Mouse (Mus musculus) G1E (cell line): Measurements from ENCODE around the gene St8sia2. TPM values are rescaled to one million over a fixed set of nuclear protein-coding genes. Genes with fewer than 3 reads are reported as not detected.

Experiments used
- ATAC-seq: 2 replicates; pipeline ENCODE4 v1.8.0; 2016; ENCODE audit warnings: mild to moderate bottlenecking; ENCODE audit not compliant: insufficient number of reproducible peaks, poor library complexity, low FRiP score, severe bottlenecking; ENCODE audit errors: extremely low read depth
- DNase-seq: peaks from one replicate; pipeline ENCODE4 v3.0.0; 2012; ENCODE audit warnings: low spot score
- H3K27me3 ChIP-seq: 2 replicates; pipeline ENCODE4 v1.6.1; 2012; ENCODE audit warnings: mild to moderate bottlenecking, low read length, inconsistent platforms; ENCODE audit not compliant: insufficient read depth
- H3K36me3 ChIP-seq: replicated peaks from 2 replicates; pipeline ENCODE3; 2012; ENCODE audit warnings: mild to moderate bottlenecking, inconsistent platforms
- H3K4me1 ChIP-seq: 2 replicates; pipeline ENCODE4 v1.6.1; 2012; ENCODE audit warnings: low read depth, low read length, inconsistent platforms, mixed read lengths; ENCODE audit not compliant: insufficient read depth
- H3K4me3 ChIP-seq: 2 replicates; pipeline ENCODE4 v1.5.1; 2012; ENCODE audit warnings: low read depth, mild to moderate bottlenecking, inconsistent platforms, low read length, moderate library complexity, mixed read lengths
- H3K9me3 ChIP-seq: replicated peaks from 2 replicates; pipeline ENCODE4 v1.6.1; 2012; ENCODE audit warnings: inconsistent platforms
- CTCF ChIP-seq: IDR thresholded peaks from 2 replicates; pipeline ENCODE4 v1.5.1; 2012; ENCODE audit warnings: low read depth, low read length, inconsistent platforms, mixed read lengths
- GATA1 ChIP-seq: IDR thresholded peaks from 2 replicates; pipeline ENCODE4 v1.6.1; 2012; ENCODE audit warnings: borderline replicate concordance, low read length, inconsistent platforms, mixed read lengths
- GATA2 ChIP-seq: IDR thresholded peaks from 2 replicates; pipeline ENCODE4 v1.6.1; 2012; ENCODE audit warnings: low read depth, low read length, inconsistent platforms, borderline replicate concordance
- POLR2AphosphoS5 ChIP-seq: IDR thresholded peaks from 2 replicates; pipeline ENCODE4 v1.6.1; 2012; ENCODE audit warnings: low read depth, low read length, inconsistent platforms; ENCODE audit not compliant: insufficient replicate concordance
- TAL1 ChIP-seq: conservative IDR thresholded peaks from 2 replicates; pipeline ENCODE4 v1.6.1; 2012; ENCODE audit warnings: low read depth, low read length, inconsistent platforms, mixed read lengths
- polyA plus RNA-seq: library from polyadenylated mRNA; stranded (reverse); fragments of >175 nt; gene quantifications from 2 replicates; pipeline ENCODE4 v1.2.3, GENCODE M21; 2012
- total RNA-seq, 2 experiments: library from RNA; stranded (forward) in 1 of 2; stranded (reverse) in 1 of 2; fragments of 200-1000 nt in 1 of 2; fragments of >200 nt in 1 of 2; fragmentation: Nextera tagmentation in 1 of 2; gene quantifications; 2 replicates each; pipeline ENCODE4 v1.2.3; 2014 to 2017

St8sia2 gene
- total and polyA plus RNA-seq, 3 experiments: 0.16 TPM; not detected in 2

DNA sequence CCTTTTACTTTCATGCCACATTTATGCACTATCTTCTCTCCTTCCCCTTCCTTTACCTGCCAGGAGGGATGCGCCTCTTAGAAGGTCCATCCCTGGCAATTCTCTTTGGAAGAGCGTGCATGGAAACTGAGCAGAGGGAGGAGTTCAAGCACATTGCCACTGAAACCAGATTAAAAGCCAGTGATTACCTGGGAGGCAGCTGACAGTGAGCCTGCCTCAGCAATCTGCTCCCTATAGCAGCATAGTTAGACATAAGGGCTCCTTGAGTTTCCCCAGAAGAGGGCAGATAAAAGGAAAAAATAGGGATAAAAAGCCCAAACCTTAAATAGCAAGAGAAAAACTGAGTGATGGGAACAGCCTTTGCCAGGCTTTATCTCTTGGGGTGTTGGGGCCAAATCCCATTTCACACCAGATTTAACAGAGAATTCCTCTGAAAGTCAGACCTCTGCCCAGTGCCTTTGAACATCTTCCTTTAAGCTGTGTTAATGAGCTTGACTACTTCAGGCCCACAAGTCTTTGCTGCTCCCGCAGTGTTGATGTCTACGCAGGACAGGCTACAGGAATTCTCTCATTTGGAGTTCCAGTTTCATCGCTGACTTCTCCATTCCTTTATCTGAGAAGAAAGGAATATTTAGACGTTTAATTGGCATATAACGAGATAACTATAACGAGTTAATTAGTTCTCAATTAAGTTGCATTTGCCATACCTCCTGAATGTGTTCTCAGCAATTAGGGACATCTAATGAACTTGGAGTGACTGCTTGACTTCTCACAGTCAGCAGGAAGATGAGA lies 31.9 kb upstream of the St8sia2 start:
- no peak overlapping the region for H3K4me3 ChIP-seq
- no peak for ATAC-seq
- no peak for DNase-seq
- no peaks in the 10 kb centered on the region for H3K4me1 ChIP-seq
- TF ChIP-seq TAL1 (no peak), POLR2AphosphoS5 (no peak), CTCF (no peak), GATA1 (no peak), GATA2 (no peak)
- no peaks in the 10 kb centered on the region for H3K27me3 ChIP-seq
- H3K9me3 ChIP-seq: peaks cover 29% of the 10 kb centered on the region
- H3K36me3 ChIP-seq: no peaks in the 10 kb centered on the region

DNA sequence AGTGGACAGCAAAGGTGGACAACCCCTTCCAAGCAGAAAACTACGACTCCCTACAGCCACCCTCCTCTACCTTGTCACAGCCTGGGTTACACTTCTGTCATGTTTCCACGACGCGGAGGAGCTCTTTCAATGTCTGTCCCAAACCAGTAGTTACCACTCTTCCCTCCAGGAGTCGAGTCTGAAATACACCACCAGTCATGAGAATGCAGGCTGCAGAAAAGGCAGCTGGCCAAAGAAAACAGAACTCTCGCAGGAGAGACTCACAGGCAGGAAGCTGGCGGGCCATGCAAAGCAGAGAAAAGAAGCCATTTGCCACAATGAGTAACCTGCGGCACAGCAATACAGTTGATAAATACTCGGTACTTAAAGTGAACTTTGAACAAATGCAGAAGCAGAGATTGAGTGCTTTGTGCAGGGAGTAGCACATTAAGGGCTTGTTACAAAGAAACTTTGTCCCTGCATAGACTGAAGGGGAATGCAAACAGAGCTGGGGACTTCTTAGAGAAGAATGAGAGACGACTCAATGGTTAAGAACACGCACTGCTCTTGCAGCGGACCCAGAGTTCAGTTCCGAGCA lies 30.2 kb upstream of the St8sia2 start:
- Histone ChIP-seq H3K27me3 (no peaks in the 10 kb centered on the region), H3K4me3 (no peak overlapping the region), H3K4me1 (no peaks in the 10 kb centered on the region), H3K36me3 (no peaks in the 10 kb centered on the region), H3K9me3 (peaks cover 31% of the 10 kb centered on the region)
- DNase-seq (no peak), ATAC-seq (no peak)
- TF ChIP-seq POLR2AphosphoS5 (no peak), GATA2 (no peak), TAL1 (no peak), GATA1 (no peak), CTCF (no peak)

GRCm38 (mm10) chr7:74025007-74025406 lies 11.5 kb upstream of the St8sia2 start:
- Histone ChIP-seq H3K27me3 (no peaks in the 10 kb centered on the region), H3K36me3 (no peaks in the 10 kb centered on the region), H3K4me3 (no peak overlapping the region), H3K4me1 (no peaks in the 10 kb centered on the region), H3K9me3 (peaks cover 31% of the 10 kb centered on the region)
- DNase-seq (no peak), ATAC-seq (no peak)
- TF ChIP-seq GATA2 (no peak), CTCF (no peak), TAL1 (no peak), GATA1 (no peak), POLR2AphosphoS5 (no peak)

- Histone ChIP-seq H3K4me3 (no peak overlapping the region), H3K9me3 (peaks cover 30% of the 10 kb centered on the region), H3K36me3 (no peaks in the 10 kb centered on the region), H3K4me1 (no peaks in the 10 kb centered on the region), H3K27me3 (no peaks in the 10 kb centered on the region)
- no peak for ATAC-seq
- TF ChIP-seq TAL1 (no peak), GATA1 (no peak), POLR2AphosphoS5 (no peak), CTCF (no peak), GATA2 (no peak)
- no peak for DNase-seq
These were observed 10.7 kb upstream of the St8sia2 start for GRCm38 (mm10) chr7:74024171-74024570.

- DNase-seq (no peak), ATAC-seq (no peak)
These were observed 9.1 kb upstream of the St8sia2 start for GRCm38 (mm10) chr7:74022571-74022970.

DNA sequence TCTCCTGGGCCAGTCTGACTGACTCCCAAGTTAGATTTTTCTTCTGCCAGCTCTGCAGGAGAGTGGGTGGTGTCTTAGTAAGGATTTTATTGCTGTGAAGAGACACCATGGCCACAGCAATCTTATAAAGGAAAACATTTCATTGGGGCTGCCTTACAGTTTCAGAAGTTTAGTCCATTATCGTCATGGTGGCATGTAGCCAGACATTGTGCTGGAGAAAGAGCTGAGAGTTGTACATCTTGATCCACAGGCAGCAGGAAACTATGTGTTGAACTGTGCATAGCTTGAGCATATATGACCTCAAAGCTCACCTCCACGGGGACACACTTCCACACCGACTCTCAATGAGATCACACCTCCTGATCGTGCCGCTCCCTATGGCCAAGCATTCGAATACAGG lies 8.3 kb upstream of the St8sia2 start:
- peaks cover 41% of the 10 kb centered on the region for H3K9me3 ChIP-seq
- H3K36me3 ChIP-seq: no peaks in the 10 kb centered on the region
- no peak overlapping the region for H3K4me3 ChIP-seq
- ATAC-seq (no peak), DNase-seq (no peak)
- H3K27me3 ChIP-seq: no peaks in the 10 kb centered on the region
- no peaks in the 10 kb centered on the region for H3K4me1 ChIP-seq
- TF ChIP-seq GATA1: no peak
- TF ChIP-seq CTCF: no peak
- TF ChIP-seq GATA2: no peak
- TF ChIP-seq TAL1: no peak
- no peak for TF ChIP-seq POLR2AphosphoS5

More at GRCm38 (mm10) chr7:74022571-74022970, 9.1 kb upstream of the St8sia2 start:
- Histone ChIP-seq H3K36me3 (no peaks in the 10 kb centered on the region), H3K4me3 (no peak overlapping the region), H3K4me1 (no peaks in the 10 kb centered on the region), H3K9me3 (peaks cover 40% of the 10 kb centered on the region), H3K27me3 (no peaks in the 10 kb centered on the region)
- TF ChIP-seq CTCF: no peak
- TF ChIP-seq GATA2: no peak
